Mouse (Mus musculus) v-Abl transformed pro-B cells (cell line): ENCODE results near the gene Ttc28.

ENCODE experiments used
- in situ Hi-C, 2 experiments: fragments of 400-800 bp; cut with MboI; formaldehyde crosslinking; loops; one replicate each; pipeline ENCODE4 v1.15.1; 2025; ENCODE audit not compliant: unreplicated experiment in 2 of 2

Gene Ttc28

GRCm38 (mm10) chr5:111151882-111152759, 272.5 kb downstream of the Ttc28 start:
- in situ Hi-C loops, result no loop called here

- in situ Hi-C loops, result no loop called here
Measured at GRCm38 (mm10) chr5:111154586-111154985, 275.0 kb downstream of the Ttc28 start.

GRCm38 (mm10) chr5:111155271-111155670, 275.7 kb downstream of the Ttc28 start:
- in situ Hi-C loops, result no loop called here

GRCm38 (mm10) chr5:111155928-111156327, 276.3 kb downstream of the Ttc28 start:
- in situ Hi-C loops, result no loop called here

- in situ Hi-C loops, result no loop called here
Measured at GRCm38 (mm10) chr5:111158266-111158665, 278.7 kb downstream of the Ttc28 start.

- in situ Hi-C loops, result no loop called here
Measured at GRCm38 (mm10) chr5:111159628-111160321, 280.2 kb downstream of the Ttc28 start.

- in situ Hi-C loops, result no loop called here
Measured at GRCm38 (mm10) chr5:111161146-111161930, 281.7 kb downstream of the Ttc28 start.

- in situ Hi-C loops, result no loop called here
Measured at GRCm38 (mm10) chr5:111162857-111163256, 283.3 kb downstream of the Ttc28 start.

GRCm38 (mm10) chr5:111163377-111163776, 283.8 kb downstream of the Ttc28 start:
- in situ Hi-C loops, result no loop called here

- in situ Hi-C loops, result no loop called here
Measured at GRCm38 (mm10) chr5:111164348-111164920, 284.8 kb downstream of the Ttc28 start.

- in situ Hi-C loops, result no loop called here
Measured at GRCm38 (mm10) chr5:111170383-111170782, 290.8 kb downstream of the Ttc28 start.

- in situ Hi-C loops, result no loop called here
Measured at GRCm38 (mm10) chr5:111175410-111175809, 295.8 kb downstream of the Ttc28 start.

GRCm38 (mm10) chr5:111175842-111176241, 296.2 kb downstream of the Ttc28 start:
- in situ Hi-C loops, result no loop called here

GRCm38 (mm10) chr5:111176441-111176840, 296.8 kb downstream of the Ttc28 start:
- in situ Hi-C loops, result no loop called here

GRCm38 (mm10) chr5:111178324-111179076, 298.9 kb downstream of the Ttc28 start:
- in situ Hi-C loops, result no loop called here

GRCm38 (mm10) chr5:111179651-111180050, 300.0 kb downstream of the Ttc28 start:
- in situ Hi-C loops, result no loop called here

GRCm38 (mm10) chr5:111180091-111181053, 300.8 kb downstream of the Ttc28 start:
- in situ Hi-C loops, result no loop called here

- in situ Hi-C loops, result no loop called here
Measured at GRCm38 (mm10) chr5:111181204-111181912, 301.8 kb downstream of the Ttc28 start.
